Mouse (Mus musculus) heart, adult 2 months (tissue): ENCODE results near the gene Spata31d1d. TPM values are rescaled to one million over a fixed set of nuclear protein-coding genes. Genes with fewer than 3 reads are reported as not detected.
"Not testable (repeated sequence)": the region's sequence is repeated elsewhere in the genome, so short reads cannot be mapped to it uniquely, and the experiment has no call there.

Experiments used
- DNase-seq, 2 experiments: peaks; one replicate each; pipeline ENCODE4 v3.0.0; 2021
- H3K27ac ChIP-seq: fragments of 200-600 bp; 2 replicates; pipeline ENCODE4 v1.8.1; 2022
- H3K27me3 ChIP-seq: fragments of 200-500 bp; 2 replicates; pipeline ENCODE4 v1.6.1; 2012; ENCODE audit warnings: mild to moderate bottlenecking, low read length, inconsistent platforms, mixed read lengths; ENCODE audit not compliant: control insufficient read depth, insufficient read depth
- H3K36me3 ChIP-seq: fragments of 200-500 bp; 2 replicates; pipeline ENCODE4 v1.6.1; 2012; ENCODE audit warnings: low read length, inconsistent platforms; ENCODE audit not compliant: control insufficient read depth, insufficient read depth
- H3K4me1 ChIP-seq: fragments of 200-500 bp; 2 replicates; pipeline ENCODE4 v1.6.1; 2011; ENCODE audit warnings: low read length; ENCODE audit not compliant: control insufficient read depth, insufficient read depth
- H3K4me3 ChIP-seq: fragments of 200-600 bp; 2 replicates; pipeline ENCODE4 v1.8.1; 2022
- H3K79me2 ChIP-seq: fragments of 200-500 bp; replicated peaks from 2 replicates; pipeline ENCODE4 v1.6.1; 2012; ENCODE audit warnings: mild to moderate bottlenecking, inconsistent platforms, low read length, moderate library complexity, mixed read lengths; ENCODE audit not compliant: control insufficient read depth, insufficient read depth
- H3K9ac ChIP-seq: fragments of 200-500 bp; 2 replicates; pipeline ENCODE4 v1.6.1; 2012; ENCODE audit warnings: low read depth, mild to moderate bottlenecking, control low read depth, inconsistent platforms, low read length, mixed read lengths
- CTCF ChIP-seq: fragments of 200-600 bp; IDR thresholded peaks from 2 replicates; pipeline ENCODE4 v1.8.1; 2022; ENCODE audit warnings: antibody characterized with exemption, mild to moderate bottlenecking, moderate library complexity
- EP300 ChIP-seq: fragments of 200-500 bp; IDR thresholded peaks from 2 replicates; pipeline ENCODE4 v1.6.1; 2011; ENCODE audit warnings: low read depth, low read length, control low read depth; ENCODE audit not compliant: insufficient read depth
- POLR2A ChIP-seq: fragments of 200-500 bp; IDR thresholded peaks from 2 replicates; pipeline ENCODE4 v1.6.1; 2011; ENCODE audit warnings: mild to moderate bottlenecking, low read depth, low read length, control low read depth; ENCODE audit not compliant: insufficient read depth
- WGBS: fragments of 180-500 bp; shearing (Covaris S2); methylation state at CpG from one replicate; pipeline ENCODE4 v1.1.7; 2018; 5-methylcytosine and 5-hydroxymethylcytosine counted together
- intact Hi-C: fragments of 180-260 bp; cut with DNase I; formaldehyde crosslinking; loops from one replicate; pipeline ENCODE4 v1.15.1; 2025
- polyA plus RNA-seq: library from polyadenylated mRNA; depleted of rRNA; stranded (reverse); fragments of >200 nt; gene quantifications from 2 replicates; pipeline ENCODE4 v1.2.3, GENCODE M21; 2012
- total RNA-seq, 2 experiments: library from RNA; stranded (reverse); gene quantifications; 2 replicates each; pipeline ENCODE4 v1.2.3; 2021

The Spata31d1d gene
- total and polyA plus RNA-seq, 3 experiments, result 0.04 TPM; not detected in 2

- TF ChIP-seq CTCF (no peak), POLR2A (no peak), EP300 (no peak)
- Histone ChIP-seq H3K27ac (no peak overlapping the region), H3K79me2 (no peaks in the 10 kb centered on the region), H3K27me3 (no peaks in the 10 kb centered on the region), H3K36me3 (no peaks in the 10 kb centered on the region), H3K9ac (no peak overlapping the region), H3K4me1 (no peaks in the 10 kb centered on the region), H3K4me3 (no peak overlapping the region)
- WGBS, result 95% methylated on average over 4 of the region's 4 CpGs
- DNase-seq, result no peak
- intact Hi-C loops, result no loop called here
These were observed 7.8 kb upstream of the Spata31d1d start for GRCm38 (mm10) chr13:59739397-59739796.

GRCm38 (mm10) chr13:59738455-59738854, 6.9 kb upstream of the Spata31d1d start:
- DNase-seq, result no peak
- 82% methylated on average over 2 of the region's 2 CpGs for WGBS
- Histone ChIP-seq H3K9ac (no peak overlapping the region), H3K4me1 (no peaks in the 10 kb centered on the region), H3K4me3 (no peak overlapping the region), H3K36me3 (no peaks in the 10 kb centered on the region), H3K27ac (no peak overlapping the region), H3K27me3 (no peaks in the 10 kb centered on the region), H3K79me2 (no peaks in the 10 kb centered on the region)
- no peak for TF ChIP-seq EP300
- no peak for TF ChIP-seq CTCF
- no peak for TF ChIP-seq POLR2A
- intact Hi-C loops, result no loop called here

DNA sequence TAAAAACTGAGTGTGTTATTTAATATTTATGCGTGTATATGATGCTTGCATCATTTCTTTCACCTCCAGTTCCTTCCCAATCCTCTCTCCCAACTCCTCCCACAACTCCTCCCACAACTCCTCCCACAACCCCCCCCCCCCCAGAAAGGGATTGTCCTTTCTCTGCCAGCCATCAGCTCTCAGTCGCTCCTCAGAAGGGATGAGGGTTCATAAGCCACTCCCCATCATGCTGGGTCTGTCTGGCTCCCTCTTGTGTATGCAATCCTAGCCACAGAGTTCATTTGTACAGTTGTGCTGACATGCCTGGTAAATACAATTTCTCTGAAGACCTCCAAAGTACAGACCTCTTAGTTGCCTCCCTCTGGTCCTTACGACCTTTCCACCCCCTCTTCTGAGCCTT, 3.6 kb upstream of the Spata31d1d start:
- no peak for DNase-seq
- Histone ChIP-seq H3K4me1 (no peaks in the 10 kb centered on the region), H3K79me2 (no peaks in the 10 kb centered on the region), H3K9ac (no peak overlapping the region), H3K27ac (no peak overlapping the region), H3K27me3 (no peaks in the 10 kb centered on the region), H3K4me3 (no peak overlapping the region), H3K36me3 (no peaks in the 10 kb centered on the region)
- intact Hi-C loops, result no loop called here
- 28% methylated on average over 3 of the region's 3 CpGs for WGBS
- TF ChIP-seq POLR2A (no peak), EP300 (no peak), CTCF (no peak)

GRCm38 (mm10) chr13:59734347-59734746, 2.8 kb upstream of the Spata31d1d start:
- not testable (repeated sequence) for H3K79me2 ChIP-seq, H3K36me3 ChIP-seq, DNase-seq, H3K4me1 ChIP-seq, H3K27ac ChIP-seq, H3K9ac ChIP-seq, H3K4me3 ChIP-seq, H3K27me3 ChIP-seq
- WGBS, result 22% methylated on average over 6 of the region's 6 CpGs
- intact Hi-C loops, result loop anchor here (5.0 kb wide), 1 partner anchor 662 kb away; no protein-coding TSS in a partner anchor

DNA sequence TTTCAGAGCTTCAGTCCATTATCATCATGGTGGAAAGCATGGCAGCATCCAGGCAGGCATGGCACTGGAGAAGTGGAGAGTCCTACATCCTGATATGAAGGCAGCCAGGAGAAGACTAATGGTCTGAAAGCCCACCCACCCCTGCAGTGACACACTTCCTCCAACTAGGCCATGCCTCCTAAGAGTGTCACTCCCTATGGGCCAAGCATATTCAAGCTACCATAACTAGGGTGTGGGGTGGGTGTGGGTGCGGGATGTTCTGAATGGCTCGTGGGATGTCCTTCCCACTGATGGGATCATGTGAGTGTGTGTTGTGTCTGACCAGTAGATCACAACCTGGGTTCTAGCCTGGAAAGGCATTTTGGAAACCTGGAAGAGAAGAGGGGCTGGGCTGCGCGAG, 2.4 kb upstream of the Spata31d1d start:
- WGBS, result 70% methylated on average over 4 of the region's 4 CpGs
- no peak overlapping the region for H3K4me3 ChIP-seq
- H3K27ac ChIP-seq, result no peak overlapping the region
- no peak overlapping the region for H3K9ac ChIP-seq
- DNase-seq, result no peak
- no peaks in the 10 kb centered on the region for H3K79me2 ChIP-seq
- H3K36me3 ChIP-seq, result no peaks in the 10 kb centered on the region
- H3K4me1 ChIP-seq, result no peaks in the 10 kb centered on the region
- TF ChIP-seq CTCF, result no peak
- no peak for TF ChIP-seq EP300
- TF ChIP-seq POLR2A, result no peak
- intact Hi-C loops, result loop anchor here (5.0 kb wide), 1 partner anchor 662 kb away; no protein-coding TSS in a partner anchor
- H3K27me3 ChIP-seq, result no peaks in the 10 kb centered on the region

- TF ChIP-seq EP300, result peak; percentile 89
- TF ChIP-seq CTCF, result no peak; the same call in 1 of the 2 replicates
- TF ChIP-seq POLR2A, result no peak
- H3K27me3 ChIP-seq, result no peaks in the 10 kb centered on the region
- intact Hi-C loops, result loop anchor here (5.0 kb wide), 4 partner anchors 81 to 1091 kb away; no protein-coding TSS in a partner anchor
- DNase-seq, result peak; percentile 77 to 79
- no peaks in the 10 kb centered on the region for H3K36me3 ChIP-seq
- 14% methylated on average over 7 of the region's 7 CpGs for WGBS
- H3K27ac ChIP-seq, result no peak overlapping the region
- H3K9ac ChIP-seq, result no peak overlapping the region
- no peaks in the 10 kb centered on the region for H3K4me1 ChIP-seq
- H3K79me2 ChIP-seq, result no peaks in the 10 kb centered on the region
- H3K4me3 ChIP-seq, result no peak overlapping the region
These were observed 3.0 kb downstream of the Spata31d1d start for GRCm38 (mm10) chr13:59728378-59729093.
